Mouse (Mus musculus): ENCODE measurements around the gene Vash2. TPM values are rescaled to one million over a fixed set of nuclear protein-coding genes. Genes with fewer than 3 reads are reported as not detected.
"Not testable (repeated sequence)": the region's sequence is repeated elsewhere in the genome, so short reads cannot be mapped to it uniquely, and the experiment has no call there.

Vash2 gene
- total RNA-seq, 2 experiments from 2014 or later: 3.3 to 4.4 TPM

DNA sequence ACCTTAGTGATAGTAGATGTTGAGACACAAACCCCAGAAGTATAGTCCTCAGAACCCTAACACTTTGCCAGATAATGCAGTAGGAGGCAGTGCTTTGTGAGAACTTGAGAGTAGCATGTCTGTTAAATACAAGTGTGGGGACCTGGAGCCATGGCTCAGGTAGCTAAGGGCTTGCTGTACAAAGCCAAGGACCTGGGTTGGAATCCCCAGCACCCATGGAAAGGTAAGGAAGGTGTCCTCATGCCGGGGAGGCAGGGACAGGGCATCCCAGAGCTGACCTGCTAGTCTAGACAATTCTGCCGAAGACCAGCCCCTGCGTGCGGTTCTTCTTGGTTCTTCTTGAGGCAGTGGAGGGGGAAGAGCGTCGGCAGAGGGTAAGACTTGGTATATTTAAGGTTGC, 48.9 kb downstream of the Vash2 start:
- no peak for DNase-seq (ENCODE audit: low spot score in 2 of 2)
- intact Hi-C loops (cut with DNase I): no loop called here

DNA sequence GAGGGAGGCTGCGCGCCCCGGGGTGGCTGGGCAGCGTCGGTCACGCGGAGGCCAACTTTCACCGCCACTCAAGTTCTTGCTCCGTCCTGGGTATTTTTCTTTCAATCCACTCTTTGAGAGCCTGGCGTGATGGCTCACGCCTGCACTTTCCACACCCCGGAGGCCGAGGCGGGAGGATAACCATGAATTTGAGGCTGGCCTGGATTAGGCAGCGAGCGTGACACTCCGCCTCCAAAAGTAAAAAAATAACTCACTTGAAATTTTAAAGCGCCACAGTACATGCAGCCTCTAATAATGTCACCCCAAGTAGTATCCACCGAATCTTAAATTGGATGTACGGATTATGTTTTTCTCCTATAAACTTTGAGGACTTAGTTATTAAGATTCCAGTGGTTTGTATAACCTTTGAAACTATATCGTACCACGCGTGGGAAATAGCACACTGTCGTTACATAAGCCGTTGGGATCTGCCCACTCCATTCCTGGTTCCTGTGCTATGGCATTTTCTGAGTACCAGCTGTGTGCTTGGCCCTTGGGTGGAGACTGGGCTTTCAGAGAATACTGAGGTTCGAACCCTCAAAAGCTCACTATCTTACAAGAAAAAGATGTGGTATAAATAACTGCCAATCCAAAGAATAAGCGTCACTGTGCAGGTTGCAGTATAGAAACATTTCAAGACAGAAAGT, 49.9 kb downstream of the Vash2 start:
- peak; percentile 33 to 42 for DNase-seq (ENCODE audit: low spot score in 2 of 2)
- intact Hi-C loops (cut with DNase I): no loop called here

- DNase-seq (ENCODE audit: low spot score in 2 of 2): peak; percentile 97 to 98
- intact Hi-C loops (cut with DNase I): no loop called here
Observed at GRCm38 (mm10) chr1:190928370-190929009, 50.6 kb downstream of the Vash2 start.

DNA sequence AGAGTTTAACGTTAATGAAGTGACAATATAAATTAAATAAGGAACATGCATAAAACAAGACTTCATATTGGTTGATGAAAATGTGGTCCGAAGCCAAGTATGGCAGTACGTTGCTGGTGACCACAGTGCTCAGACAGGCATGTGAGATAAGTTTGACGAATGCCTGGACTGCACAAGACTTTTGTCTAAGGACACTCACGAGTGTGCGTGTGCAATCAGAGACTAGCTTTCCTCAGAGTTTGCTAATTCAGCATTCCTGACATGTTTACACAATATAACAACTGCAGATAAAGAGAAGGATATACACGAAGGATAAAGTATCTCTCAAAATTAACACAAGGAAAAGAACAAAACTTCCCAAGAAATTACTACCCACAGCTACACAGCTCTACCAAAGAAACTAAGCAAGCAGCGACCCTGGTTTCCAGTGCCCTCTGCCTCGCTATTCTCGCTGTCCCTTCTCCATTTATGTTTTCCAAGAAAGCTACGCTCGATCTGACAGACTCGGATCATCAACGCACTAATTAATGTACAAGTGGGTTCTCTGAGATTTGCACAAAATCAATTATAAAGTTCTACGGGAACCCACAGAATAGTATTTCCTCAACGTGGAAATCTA, 51.2 kb downstream of the Vash2 start:
- no peak for DNase-seq (ENCODE audit: low spot score in 2 of 2)
- intact Hi-C loops (cut with DNase I): no loop called here

GRCm38 (mm10) chr1:190927311-190927710, 51.8 kb downstream of the Vash2 start:
- intact Hi-C loops (cut with DNase I): no loop called here
- no peak for DNase-seq (ENCODE audit: low spot score in 2 of 2)

DNA sequence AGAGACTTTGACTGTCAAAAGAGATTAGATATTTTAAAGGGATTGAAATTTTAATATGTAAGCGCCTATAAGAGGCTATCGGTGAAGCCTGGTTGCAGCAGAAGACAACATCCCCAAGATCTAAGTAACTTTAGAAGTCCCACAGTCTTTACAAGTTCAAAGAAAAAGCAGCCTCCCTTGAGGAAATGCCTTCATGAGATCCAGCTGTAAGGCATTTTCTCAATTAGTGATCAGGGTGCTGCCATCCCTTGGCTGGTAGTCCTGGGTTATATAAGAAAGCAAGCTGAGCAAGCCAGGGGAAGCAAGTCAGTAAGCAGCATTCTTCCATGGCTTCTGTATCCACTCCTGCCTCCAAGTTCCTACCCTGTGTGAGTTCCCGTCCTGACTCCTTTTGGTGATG, 54.3 kb downstream of the Vash2 start, which contains the start of gene Angel2:
Gene Angel2, plus strand, starts transcription at position 301 of the 400 bp plus-strand sequence.
- DNase-seq (ENCODE audit: low spot score in 2 of 2); intact Hi-C loops (cut with DNase I): not testable (repeated sequence)

DNA sequence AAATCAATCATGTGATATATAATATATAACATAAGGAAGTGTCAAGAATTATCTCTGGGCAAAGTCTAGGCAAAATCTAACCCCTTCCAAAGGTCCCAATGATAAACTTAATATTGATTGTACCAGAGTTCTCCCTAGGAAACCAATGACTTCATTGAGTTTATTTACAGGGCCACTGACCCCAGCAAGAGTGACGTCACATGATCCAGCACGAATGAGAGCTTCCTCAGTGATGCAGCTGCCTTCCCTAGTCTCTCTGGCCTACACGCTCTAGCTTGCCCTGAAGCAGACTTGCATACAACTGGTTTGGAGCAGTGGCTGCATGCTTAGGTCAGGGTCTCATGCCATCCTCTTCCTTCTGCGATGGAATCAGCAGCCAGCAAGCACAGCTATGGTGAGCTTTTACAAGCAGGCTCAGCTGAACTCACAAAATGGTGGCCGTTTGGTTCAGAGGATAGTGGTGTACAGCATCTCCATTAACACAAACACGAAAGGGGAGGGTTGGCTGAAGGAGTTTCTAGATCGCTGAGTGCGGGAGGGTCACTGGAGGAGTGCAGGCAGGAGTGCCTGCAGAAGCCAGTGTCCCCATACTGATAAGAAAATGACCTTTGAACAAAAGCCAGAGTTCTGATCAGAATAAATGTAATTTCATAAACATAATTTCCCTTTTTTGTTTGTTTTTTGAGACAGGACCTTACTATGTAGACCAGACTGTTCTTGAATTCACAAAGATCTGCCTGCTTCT, 59.2 kb downstream of the Vash2 start:
- no peak for DNase-seq (ENCODE audit: low spot score in 2 of 2)
- intact Hi-C loops (cut with DNase I): no loop called here

DNA sequence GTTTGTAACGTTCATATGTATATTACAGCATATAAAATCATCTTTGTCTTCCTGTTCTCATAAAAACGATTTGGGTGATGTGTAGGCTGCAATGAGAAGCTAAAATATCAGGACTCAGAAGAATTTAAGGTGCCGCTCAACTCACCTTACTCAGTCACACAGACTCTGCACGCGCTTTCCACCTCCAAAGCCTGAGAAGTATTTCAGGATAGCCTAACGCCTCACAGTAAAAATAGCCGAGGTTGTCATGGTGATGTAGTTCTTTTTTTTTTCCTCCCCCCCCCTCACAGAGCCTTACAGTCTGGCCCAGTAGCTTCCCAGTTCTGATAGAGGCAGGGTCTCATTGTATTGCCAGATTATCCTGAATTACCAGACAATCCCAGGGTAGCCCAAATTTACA, 60.2 kb downstream of the Vash2 start:
- DNase-seq (ENCODE audit: low spot score in 2 of 2): peak; percentile 73 to 79
- intact Hi-C loops (cut with DNase I): no loop called here

DNA sequence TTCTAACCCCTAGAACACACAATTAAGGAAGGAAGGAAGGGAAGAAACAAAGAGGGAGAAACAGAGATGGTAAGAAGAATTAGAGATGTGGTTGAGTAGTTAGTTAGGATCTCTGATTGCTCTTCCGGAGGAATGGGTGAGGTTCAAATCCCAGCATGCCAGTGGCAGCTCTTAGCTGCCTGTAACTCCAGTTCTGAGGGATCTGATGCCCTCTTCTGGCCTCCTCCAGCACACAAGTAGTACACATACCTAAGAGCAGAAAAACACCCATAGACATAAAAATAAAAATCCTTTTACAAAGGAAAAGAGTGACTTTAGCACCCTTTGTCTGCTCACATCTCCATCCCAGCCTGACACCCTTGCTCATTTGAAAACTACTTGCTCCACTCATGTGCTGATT, 66.5 kb downstream of the Vash2 start:
- intact Hi-C loops (cut with DNase I): no loop called here
- DNase-seq (ENCODE audit: low spot score in 2 of 2): peak in 1 of 2 experiments; percentile 23

DNA sequence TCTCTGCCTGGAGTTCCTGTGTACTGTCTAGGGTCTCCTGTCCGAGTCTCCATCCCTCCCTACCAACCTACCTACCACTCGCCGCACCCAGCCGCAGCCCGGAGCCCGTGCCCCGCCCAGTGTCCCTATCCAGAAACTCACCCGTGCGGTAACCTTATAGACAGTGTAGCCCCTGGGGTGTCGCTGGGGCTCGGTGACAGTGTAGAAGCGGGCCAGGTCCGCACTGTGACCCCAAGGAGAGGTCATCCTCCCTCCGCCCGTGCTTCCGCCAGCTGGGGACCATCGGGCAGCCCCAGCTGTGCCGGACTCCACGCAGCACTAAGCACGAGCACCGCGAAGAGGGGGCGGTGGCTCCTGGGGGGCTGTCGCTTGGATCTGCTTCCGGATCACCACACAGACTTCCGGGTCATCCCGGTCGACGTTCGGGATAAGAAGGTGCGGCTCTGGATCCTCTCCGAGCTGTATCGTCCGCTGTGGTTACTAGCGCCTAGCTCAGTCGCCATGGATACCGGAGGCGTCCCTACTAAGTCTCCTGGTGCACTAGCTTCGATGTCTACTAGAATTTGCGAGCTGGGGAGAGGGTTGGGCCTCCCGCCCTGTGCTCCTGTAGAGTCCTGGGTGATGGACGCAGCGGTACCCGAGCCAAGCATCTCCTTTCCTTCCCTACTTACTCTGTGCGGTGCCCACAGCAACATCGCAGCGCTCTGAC, 67.5 kb downstream of the Vash2 start, which contains the start of gene Rps6kc1:
Gene Rps6kc1, minus strand, starts transcription at position 356 of the 709 bp plus-strand sequence.
- peak; percentile 87 to 91 for DNase-seq (ENCODE audit: low spot score in 2 of 2)
- intact Hi-C loops (cut with DNase I): no loop called here

DNA sequence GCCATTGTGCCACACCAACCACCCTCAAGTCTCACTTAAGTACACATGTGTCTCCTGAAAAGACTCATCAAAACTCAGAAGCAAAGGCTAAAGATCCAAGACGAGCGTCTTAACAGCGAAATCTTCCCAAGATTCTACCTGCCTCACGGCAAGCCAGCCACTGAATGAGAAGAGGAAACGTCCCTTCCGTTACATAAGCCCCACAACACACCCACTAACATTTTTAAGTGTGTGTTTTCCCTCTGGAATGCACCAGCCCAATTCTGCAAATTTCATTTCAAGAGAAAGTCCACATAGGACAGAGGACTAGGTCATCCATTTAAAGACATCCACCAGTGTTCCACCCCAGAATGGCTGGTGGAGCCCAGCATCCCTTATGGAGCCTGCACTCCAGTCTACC, 68.3 kb downstream of the Vash2 start:
- DNase-seq (ENCODE audit: low spot score in 2 of 2): no peak
- intact Hi-C loops (cut with DNase I): no loop called here

GRCm38 (mm10) chr1:190904714-190905113, 74.4 kb downstream of the Vash2 start:
- intact Hi-C loops (cut with DNase I): no loop called here
- DNase-seq (ENCODE audit: low spot score in 2 of 2): no peak

DNA sequence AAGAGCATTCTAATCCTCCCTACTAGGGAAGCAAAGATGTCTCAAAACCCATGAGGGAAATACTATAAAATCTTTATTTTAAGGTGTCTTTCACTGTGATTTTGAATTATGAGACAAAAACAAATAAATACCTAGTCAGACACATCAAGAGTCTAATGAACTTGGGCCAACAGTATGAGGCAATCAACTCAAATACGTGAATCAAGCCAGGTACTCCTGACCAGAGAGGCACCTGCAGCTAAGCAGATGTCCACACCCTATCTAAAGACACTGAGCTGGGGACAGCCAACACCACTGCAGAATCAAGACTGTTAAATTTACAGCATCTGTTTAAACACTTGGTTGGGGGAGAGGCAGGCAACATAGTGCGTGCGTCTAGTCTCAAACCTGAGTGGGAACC, 75.0 kb downstream of the Vash2 start:
- no peak for DNase-seq (ENCODE audit: low spot score in 2 of 2)

DNA sequence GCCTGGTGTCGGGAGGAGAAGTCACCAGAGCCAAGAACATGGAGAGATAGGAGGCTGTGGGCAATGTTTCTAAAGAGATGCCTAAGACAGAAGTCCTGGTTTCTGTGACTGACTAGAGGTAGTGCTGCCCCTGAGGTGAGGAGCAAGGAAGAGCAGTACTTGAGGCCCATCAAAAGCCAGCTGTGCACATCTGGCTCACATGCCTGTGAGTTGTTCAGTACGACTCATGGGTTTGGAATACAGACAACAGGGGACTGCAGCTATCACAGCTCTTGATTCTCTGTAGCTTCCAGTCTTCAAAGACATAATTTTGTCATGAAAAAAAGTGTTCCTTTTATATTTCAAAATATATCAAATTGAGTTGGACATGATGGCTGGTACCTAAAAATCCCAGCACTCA, 78.0 kb downstream of the Vash2 start:
- intact Hi-C loops (cut with DNase I): no loop called here
- no peak for DNase-seq (ENCODE audit: low spot score in 2 of 2)

More for the DNA sequence above, 75.0 kb downstream of the Vash2 start:
- intact Hi-C loops (cut with DNase I): no loop called here

GRCm38 (mm10) chr1:190898899-190899575, 80.1 kb downstream of the Vash2 start:
- intact Hi-C loops (cut with DNase I): no loop called here
- DNase-seq (ENCODE audit: low spot score in 2 of 2): no peak

GRCm38 (mm10) chr1:190898186-190898585, 80.9 kb downstream of the Vash2 start:
- intact Hi-C loops (cut with DNase I): no loop called here
- DNase-seq (ENCODE audit: low spot score in 2 of 2): no peak

Data from left cerebral cortex, postnatal 14 days (tissue).